Mouse (Mus musculus) lung, embryonic 14.5 days (tissue): ENCODE measurements around the gene Anapc15. TPM values are rescaled to one million over a fixed set of nuclear protein-coding genes. Genes with fewer than 3 reads are reported as not detected.

ENCODE experiments used
- ATAC-seq: fragments of 200-750 bp; cut with Nextera tagmentation; 2 replicates; pipeline ENCODE4 v1.8.0; 2017; ENCODE audit warnings: mild to moderate bottlenecking, moderate TSS enrichment, moderate library complexity; ENCODE audit not compliant: insufficient read depth
- DNase-seq: peaks from one replicate; pipeline ENCODE4 v3.0.0-alpha.2; 2015
- H3K27ac ChIP-seq: fragments of 300-500 bp; sonication (generic); 2 replicates; pipeline ENCODE4 v1.5.1; 2014; ENCODE audit warnings: low read depth, mild to moderate bottlenecking, moderate library complexity
- H3K27me3 ChIP-seq: fragments of 300-500 bp; sonication (generic); 2 replicates; pipeline ENCODE4 v1.6.1; 2014; ENCODE audit warnings: low read length, control low read depth; ENCODE audit not compliant: insufficient read depth
- H3K36me3 ChIP-seq: fragments of 300-500 bp; sonication (generic); 2 replicates; pipeline ENCODE4 v1.6.1; 2014; ENCODE audit warnings: control low read depth; ENCODE audit not compliant: insufficient read depth
- H3K4me1 ChIP-seq: fragments of 300-500 bp; sonication (generic); 2 replicates; pipeline ENCODE4 v1.6.1; 2014; ENCODE audit warnings: antibody characterized with exemption, control low read depth; ENCODE audit not compliant: insufficient read depth
- H3K4me2 ChIP-seq: fragments of 300-500 bp; sonication (generic); 2 replicates; pipeline ENCODE4 v1.6.1; 2014; ENCODE audit warnings: mild to moderate bottlenecking
- H3K4me3 ChIP-seq: fragments of 300-500 bp; sonication (generic); 2 replicates; pipeline ENCODE4 v1.5.1; 2014; ENCODE audit warnings: low read depth, low read length
- H3K9ac ChIP-seq: fragments of 300-500 bp; sonication (generic); 2 replicates; pipeline ENCODE4 v1.6.1; 2014
- H3K9me3 ChIP-seq: fragments of 300-500 bp; sonication (generic); 2 replicates; pipeline ENCODE4 v1.6.1; 2016; ENCODE audit warnings: low read depth, low read length, control low read depth
- CTCF ChIP-seq: IDR thresholded peaks from 2 replicates; pipeline ENCODE4 v1.5.1; 2016; ENCODE audit warnings: antibody characterized with exemption, low read depth
- WGBS: fragments of 180-500 bp; shearing (Covaris S2); extraction: QIAGEN DNeasy Blood & Tissue Kit; methylation state at CpG from one replicate; pipeline ENCODE4 v1.1.7; 2014; 5-methylcytosine and 5-hydroxymethylcytosine counted together
- polyA plus RNA-seq: library from polyadenylated mRNA; unstranded; fragments of >200 nt; fragmentation: Nextera tagmentation; extraction: Ambion mirVana; gene quantifications from 2 replicates; pipeline ENCODE4 v1.2.1, GENCODE M21; 2014

The Anapc15 gene
- polyA plus RNA-seq, 1 experiment from 2014 or later, result 90.4 TPM

- Histone ChIP-seq H3K4me2 (no peak overlapping the region), H3K36me3 (no peaks in the 10 kb centered on the region), H3K9me3 (no peaks in the 10 kb centered on the region), H3K27me3 (no peaks in the 10 kb centered on the region), H3K4me1 (no peaks in the 10 kb centered on the region), H3K9ac (no peak overlapping the region), H3K4me3 (no peak overlapping the region), H3K27ac (no peak overlapping the region)
- TF ChIP-seq CTCF, result no peak
- 80% methylated on average over 6 of the region's 6 CpGs for WGBS
- ATAC-seq (no peak), DNase-seq (no peak)
Measured at GRCm38 (mm10) chr7:101851689-101852088, 11.8 kb upstream of the Anapc15 start.

- DNase-seq, result no peak
Measured at GRCm38 (mm10) chr7:101852846-101853245, 10.7 kb upstream of the Anapc15 start.

GRCm38 (mm10) chr7:101853816-101854215 is 9.7 kb upstream of the Anapc15 start:
- 72% methylated on average over 2 of the region's 2 CpGs for WGBS

More at GRCm38 (mm10) chr7:101852846-101853245, 10.7 kb upstream of the Anapc15 start:
- Histone ChIP-seq H3K36me3 (no peaks in the 10 kb centered on the region), H3K4me2 (no peak overlapping the region), H3K4me1 (no peaks in the 10 kb centered on the region), H3K4me3 (no peak overlapping the region), H3K27me3 (no peaks in the 10 kb centered on the region), H3K27ac (no peak overlapping the region), H3K9me3 (no peaks in the 10 kb centered on the region), H3K9ac (no peak overlapping the region)
- no peak for TF ChIP-seq CTCF
- no peak for ATAC-seq
- 76% methylated on average over 6 of the region's 6 CpGs for WGBS

GRCm38 (mm10) chr7:101857094-101857493 is 6.4 kb upstream of the Anapc15 start, which contains the start of gene Folr2:
Gene Folr2, minus strand, starts transcription at chr7:101857194.
- Histone ChIP-seq H3K36me3 (no peaks in the 10 kb centered on the region), H3K4me3 (no peak within 1 kb of the TSS), H3K9ac (no peak within 1 kb of the TSS), H3K27ac (no peak within 1 kb of the TSS), H3K4me1 (no peaks in the 10 kb centered on the region), H3K9me3 (no peaks in the 10 kb centered on the region), H3K27me3 (no peaks in the 10 kb centered on the region), H3K4me2 (no peak within 1 kb of the TSS)
- 86% methylated on average over 4 of the region's 4 CpGs for WGBS
- DNase-seq (no peak), ATAC-seq (no peak)
- TF ChIP-seq CTCF, result no peak

More at GRCm38 (mm10) chr7:101853816-101854215, 9.7 kb upstream of the Anapc15 start:
- Histone ChIP-seq H3K27me3 (no peaks in the 10 kb centered on the region), H3K4me2 (no peak overlapping the region), H3K27ac (no peak overlapping the region), H3K36me3 (no peaks in the 10 kb centered on the region), H3K9ac (no peak overlapping the region), H3K4me3 (no peak overlapping the region), H3K4me1 (no peaks in the 10 kb centered on the region), H3K9me3 (no peaks in the 10 kb centered on the region)
- TF ChIP-seq CTCF, result no peak
- no peak for DNase-seq
- no peak for ATAC-seq

- TF ChIP-seq CTCF, result no peak
- H3K9ac ChIP-seq, result no peak overlapping the region
- no peaks in the 10 kb centered on the region for H3K36me3 ChIP-seq
- no peaks in the 10 kb centered on the region for H3K27me3 ChIP-seq
- ATAC-seq (no peak; the same call in 1 of the 2 replicates), DNase-seq (no peak)
- no peak overlapping the region for H3K4me3 ChIP-seq
- H3K27ac ChIP-seq, result no peak overlapping the region
- 73% methylated on average over 9 of the region's 9 CpGs for WGBS
- H3K4me2 ChIP-seq, result no peak overlapping the region
- H3K4me1 ChIP-seq, result no peaks in the 10 kb centered on the region
- H3K9me3 ChIP-seq, result no peaks in the 10 kb centered on the region
Measured at GRCm38 (mm10) chr7:101858362-101858761, 5.2 kb upstream of the Anapc15 start.

- no peak for ATAC-seq
- Histone ChIP-seq H3K27me3 (no peaks in the 10 kb centered on the region), H3K36me3 (no peaks in the 10 kb centered on the region), H3K27ac (no peak overlapping the region), H3K9ac (no peak overlapping the region), H3K4me3 (no peak overlapping the region), H3K4me1 (no peaks in the 10 kb centered on the region), H3K9me3 (no peaks in the 10 kb centered on the region), H3K4me2 (no peak overlapping the region)
- DNase-seq, result no peak
- TF ChIP-seq CTCF, result no peak
Measured at GRCm38 (mm10) chr7:101860978-101861377, 2.5 kb upstream of the Anapc15 start.

GRCm38 (mm10) chr7:101862291-101862690 is 1.2 kb upstream of the Anapc15 start:
- DNase-seq (no peak), ATAC-seq (no peak)
- no peaks in the 10 kb centered on the region for H3K9me3 ChIP-seq
- H3K4me1 ChIP-seq, result no peaks in the 10 kb centered on the region
- H3K36me3 ChIP-seq, result no peaks in the 10 kb centered on the region
- no peak overlapping the region for H3K4me2 ChIP-seq
- no peak overlapping the region for H3K4me3 ChIP-seq
- WGBS, result 45% methylated on average over 3 of the region's 3 CpGs
- no peak overlapping the region for H3K9ac ChIP-seq
- no peak overlapping the region for H3K27ac ChIP-seq
- TF ChIP-seq CTCF, result 0 out of 2 replicates have a peak, but pooled peaks have one; percentile 11
- H3K27me3 ChIP-seq, result no peaks in the 10 kb centered on the region
